Comparison of ENCODE assay signal across 8 mouse cellular contexts in genomic region chr13:73327827-73328698, GRCm38 (mm10). TPM values are rescaled to one million over a fixed set of nuclear protein-coding genes. Genes with fewer than 3 reads are reported as not detected.
DNase-seq lines count a peak whose midpoint lies in the region; ATAC-seq lines count a peak whose summit lies in the region.

TSS of gene Mrpl36 (plus strand) at chr13:73328513.
TSS of gene Ndufs6 (minus strand) at chr13:73328542.

- ATAC-seq in intestine, embryonic 14.5 days (replicated peaks; ENCODE audit: low FRiP score, low TSS enrichment, low read depth) = peak; percentile 89

- H3K4me2 ChIP-seq in intestine, embryonic 14.5 days (ENCODE audit: low read length) = peak within 1 kb of the TSS; percentile 83

- peaks cover 18% of the 10 kb centered on the region for H3K4me1 ChIP-seq in intestine, embryonic 14.5 days (replicated peaks; ENCODE audit: control insufficient read depth, insufficient read depth, low read length)

- DNase-seq in adipocyte (ENCODE audit: low spot score) = peak; percentile 91
- peak; percentile 96 for DNase-seq in embryo, embryonic 10 days (ENCODE audit: low spot score)
- peak; percentile 91 for DNase-seq in gastrocnemius, postnatal 14 days
- peak; percentile 95 for DNase-seq in intestine, embryonic 14.5 days (ENCODE audit: low spot score)
- DNase-seq in left cerebral cortex, postnatal 14 days (ENCODE audit: low spot score in 2 of 2) = peak; percentile 94 to 95
- DNase-seq in mesoderm, embryonic 11.5 days (ENCODE audit: low read depth, low spot score) = peak; percentile 94
- DNase-seq in right cerebral cortex, postnatal 36 days (ENCODE audit: low spot score in 2 of 2) = peak; percentile 88 to 89
- peak; percentile 94 for DNase-seq in yolk sac, embryonic 10.5 days (ENCODE audit: low spot score)

- no peaks in the 10 kb centered on the region for H3K27me3 ChIP-seq in intestine, embryonic 14.5 days (replicated peaks; ENCODE audit: control insufficient read depth, insufficient read depth, low read length)

- intact Hi-C loops in gastrocnemius, postnatal 14 days (cut with DNase I; ENCODE audit: low total_unique reads) = no loop called here
- intact Hi-C loops in left cerebral cortex, postnatal 14 days (cut with DNase I) = no loop called here

- H3K9me3 ChIP-seq in intestine, embryonic 14.5 days (ENCODE audit: control insufficient read depth, low read length) = no peaks in the 10 kb centered on the region

- H3K4me3 ChIP-seq in intestine, embryonic 14.5 days (ENCODE audit: low read depth, low read length) = peak within 1 kb of the TSS; percentile 85

- H3K36me3 ChIP-seq in intestine, embryonic 14.5 days (ENCODE audit: control insufficient read depth, insufficient read depth, low read length) = peaks cover 32% of the 10 kb centered on the region

- H3K27ac ChIP-seq in intestine, embryonic 14.5 days (ENCODE audit: low read depth) = peak within 1 kb of the TSS; percentile 54

- 1% methylated on average over 45 of the region's 45 CpGs for WGBS in intestine, embryonic 14.5 days

- H3K9ac ChIP-seq in intestine, embryonic 14.5 days (ENCODE audit: low read length) = peak within 1 kb of the TSS; percentile 80

RNA-seq across cellular contexts. Expression of gene Mrpl36, which starts in this region (rescaled TPM):
- total RNA-seq in gastrocnemius, postnatal 14 days (2021) = 10 to 100 TPM; 36.1 to 43.7 TPM
- polyA plus RNA-seq in intestine, embryonic 14.5 days (2014; fragmentation: Nextera tagmentation; extraction: Ambion mirVana) = 153 and 166 TPM in 2 replicates
- 10 to 100 TPM; 36.4 to 38.6 TPM for total RNA-seq in left cerebral cortex, postnatal 14 days (2021)

RNA-seq across cellular contexts. Expression of gene Ndufs6, which starts in this region (rescaled TPM):
- 100 to 1,000 TPM; 326 to 373 TPM for total RNA-seq in gastrocnemius, postnatal 14 days (2021)
- polyA plus RNA-seq in intestine, embryonic 14.5 days (2014; fragmentation: Nextera tagmentation; extraction: Ambion mirVana) = 428 and 448 TPM in 2 replicates
- 100 to 1,000 TPM; 182 to 189 TPM for total RNA-seq in left cerebral cortex, postnatal 14 days (2021)

Comparison
In these comparisons a context has a peak if more than half of its experiments do, and no peak if none do; other contexts are left out.
1. Peak in every context shown above with its lines: DNase-seq, ATAC-seq, H3K4me3 ChIP-seq and H3K27ac ChIP-seq.